Mouse (Mus musculus) liver, embryonic 14.5 days (tissue): ENCODE measurements around the gene Top2a. TPM values are rescaled to one million over a fixed set of nuclear protein-coding genes. Genes with fewer than 3 reads are reported as not detected.

Source experiments
- ATAC-seq: fragments of 200-750 bp; cut with Nextera tagmentation; 2 replicates; pipeline ENCODE4 v1.8.0; 2017; ENCODE audit warnings: moderate number of reproducible peaks, mild to moderate bottlenecking, moderate library complexity; ENCODE audit not compliant: insufficient read depth
- DNase-seq, 3 experiments: peaks; one replicate each; pipeline ENCODE4 v3.0.0-alpha.2; 2012 to 2013; ENCODE audit warnings: low read depth in 3 of 3, low spot score in 3 of 3
- H3K27ac ChIP-seq: fragments of 300-500 bp; sonication (generic); 2 replicates; pipeline ENCODE4 v1.5.1; 2014; ENCODE audit warnings: moderate library complexity, mild to moderate bottlenecking, control low read depth, inconsistent platforms
- H3K27me3 ChIP-seq: fragments of 300-500 bp; sonication (generic); 2 replicates; pipeline ENCODE4 v1.6.1; 2014; ENCODE audit warnings: mild to moderate bottlenecking, low read length, moderate library complexity; ENCODE audit not compliant: control insufficient read depth, insufficient read depth
- H3K36me3 ChIP-seq: fragments of 300-500 bp; sonication (generic); replicated peaks from 2 replicates; pipeline ENCODE4 v1.6.1; 2014; ENCODE audit warnings: low read depth; ENCODE audit not compliant: control insufficient read depth, insufficient read depth
- H3K4me1 ChIP-seq, 2 experiments: fragments of 200-500 bp in 1 of 2; fragments of 300-500 bp in 1 of 2; sonication (generic) in 1 of 2; replicated peaks; 2 replicates each; pipeline ENCODE4 v1.6.1; 2012 to 2014; ENCODE audit warnings: antibody characterized with exemption in 1 of 2, inconsistent platforms in 1 of 2, low read length in 1 of 2; ENCODE audit not compliant: control insufficient read depth in 2 of 2, insufficient read depth in 2 of 2
- H3K4me2 ChIP-seq: fragments of 300-500 bp; sonication (generic); 2 replicates; pipeline ENCODE4 v1.6.1; 2014; ENCODE audit warnings: low read depth, mild to moderate bottlenecking, control low read depth, moderate library complexity
- H3K4me3 ChIP-seq, 2 experiments: fragments of 200-500 bp in 1 of 2; fragments of 300-500 bp in 1 of 2; sonication (generic) in 1 of 2; 2 replicates each; pipeline ENCODE4 v1.5.1; 2012 to 2014; ENCODE audit warnings: low read depth in 2 of 2, low read length in 2 of 2, mild to moderate bottlenecking in 2 of 2, control low read depth in 1 of 2, inconsistent platforms in 1 of 2, moderate library complexity in 1 of 2; ENCODE audit not compliant: insufficient read depth in 1 of 2
- H3K9ac ChIP-seq: fragments of 300-500 bp; sonication (generic); replicated peaks from 2 replicates; pipeline ENCODE4 v1.6.1; 2014; ENCODE audit warnings: mild to moderate bottlenecking, control low read depth, moderate library complexity
- H3K9me3 ChIP-seq: fragments of 300-500 bp; sonication (generic); 2 replicates; pipeline ENCODE4 v1.6.1; 2016; ENCODE audit warnings: low read length, mixed read lengths; ENCODE audit not compliant: control insufficient read depth
- CTCF ChIP-seq: IDR thresholded peaks from 2 replicates; pipeline ENCODE4 v1.5.1; 2016; ENCODE audit warnings: antibody characterized with exemption, low read depth, control low read depth
- EP300 ChIP-seq: IDR thresholded peaks from 2 replicates; pipeline ENCODE4 v1.6.1; 2016; ENCODE audit warnings: antibody characterized with exemption, low read depth
- WGBS: fragments of 180-500 bp; shearing (Covaris S2); extraction: QIAGEN DNeasy Blood & Tissue Kit; methylation state at CpG from one replicate; pipeline ENCODE4 v1.1.7; 2014; ENCODE audit not compliant: insufficient replicate concordance; 5-methylcytosine and 5-hydroxymethylcytosine counted together
- polyA plus RNA-seq, 2 experiments: library from polyadenylated mRNA; depleted of rRNA in 1 of 2; stranded (reverse) in 1 of 2; unstranded in 1 of 2; fragments of >200 nt; fragmentation: Nextera tagmentation in 1 of 2; extraction: Ambion mirVana in 1 of 2; gene quantifications; 2 replicates each; pipeline versions ENCODE4 v1.2.1 to v1.2.3; 2012 to 2014

The Top2a gene
- polyA plus RNA-seq, 2 experiments: 108 to 197 TPM

- DNase-seq: no peak
- H3K4me1 ChIP-seq: peaks cover 0 to 12% of the 10 kb centered on the region in 2 experiments; a peak in 3 of 4 replicates
- no peaks in the 10 kb centered on the region for H3K9me3 ChIP-seq
- no peak overlapping the region for H3K9ac ChIP-seq
- TF ChIP-seq EP300: no peak
- no peak for TF ChIP-seq CTCF
- WGBS: 28% methylated on average over 17 of the region's 17 CpGs
- peaks cover 2% of the 10 kb centered on the region; the same call in 1 of the 2 replicates for H3K36me3 ChIP-seq
- no peak for ATAC-seq
- no peak overlapping the region for H3K4me3 ChIP-seq
- H3K27me3 ChIP-seq: peaks cover 10% of the 10 kb centered on the region
- no peak overlapping the region for H3K4me2 ChIP-seq
- no peak overlapping the region for H3K27ac ChIP-seq
Observed at GRCm38 (mm10) chr11:98969496-98969927, 54.5 kb downstream of the Top2a start.

- Histone ChIP-seq H3K27me3 (peaks cover 14% of the 10 kb centered on the region), H3K27ac (no peak overlapping the region), H3K36me3 (peaks cover 2% of the 10 kb centered on the region; the same call in 1 of the 2 replicates)
Observed at GRCm38 (mm10) chr11:98968716-98969495, 55.1 kb downstream of the Top2a start.

GRCm38 (mm10) chr11:98968079-98968478 lies 55.9 kb downstream of the Top2a start:
- WGBS: 68% methylated on average over 16 of the region's 16 CpGs
- H3K4me2 ChIP-seq: no peak overlapping the region
- ATAC-seq (no peak), DNase-seq (no peak)
- H3K27ac ChIP-seq: no peak overlapping the region
- H3K36me3 ChIP-seq: peaks cover 2% of the 10 kb centered on the region; the same call in 1 of the 2 replicates
- no peaks in the 10 kb centered on the region for H3K9me3 ChIP-seq
- H3K4me3 ChIP-seq: no peak overlapping the region
- H3K9ac ChIP-seq: no peak overlapping the region
- peaks cover 22% of the 10 kb centered on the region for H3K27me3 ChIP-seq
- TF ChIP-seq CTCF: no peak
- H3K4me1 ChIP-seq: peaks cover 0 to 16% of the 10 kb centered on the region in 2 experiments; a peak in 3 of 4 replicates

More at GRCm38 (mm10) chr11:98968716-98969495, 55.1 kb downstream of the Top2a start:
- H3K4me1 ChIP-seq: peaks cover 0 to 16% of the 10 kb centered on the region in 2 experiments; a peak in 3 of 4 replicates
- TF ChIP-seq CTCF (no peak), EP300 (no peak)
- H3K4me2 ChIP-seq: no peak overlapping the region
- no peak overlapping the region for H3K9ac ChIP-seq
- ATAC-seq: no peak
- WGBS: 13% methylated on average over 20 of the region's 20 CpGs
- no peak for DNase-seq
- H3K9me3 ChIP-seq: no peaks in the 10 kb centered on the region
- H3K4me3 ChIP-seq: no peak overlapping the region

DNA sequence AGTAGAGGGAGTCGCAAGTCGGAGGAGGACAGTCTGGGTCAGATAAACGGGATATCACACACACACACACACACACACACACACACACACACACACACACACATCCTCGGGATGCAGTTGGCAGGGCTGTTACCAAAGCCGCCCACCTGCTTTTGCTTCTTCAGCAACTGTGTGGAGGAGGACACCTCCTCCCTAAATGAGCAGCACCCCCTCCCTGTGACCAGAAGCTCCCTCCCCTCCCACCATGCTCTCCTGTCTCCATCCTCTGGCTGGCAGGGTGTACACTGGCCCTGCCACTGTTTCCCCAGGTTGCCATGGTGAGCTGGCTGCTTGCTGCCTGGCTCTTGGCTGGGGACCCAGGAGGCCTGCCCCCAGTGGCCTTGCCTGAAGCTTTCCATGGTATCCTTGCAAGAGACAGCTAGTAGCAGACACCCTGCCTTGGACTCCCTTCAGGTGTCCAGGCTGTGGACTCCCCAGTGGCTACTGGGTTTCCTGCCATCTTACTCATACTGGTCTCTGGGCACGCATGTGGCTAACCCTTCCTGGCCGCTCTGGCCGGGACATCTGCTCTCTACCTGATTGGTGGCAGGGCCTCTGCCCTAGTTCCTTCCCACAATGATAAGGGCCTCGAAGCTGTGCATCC lies 57.4 kb downstream of the Top2a start:
- Histone ChIP-seq H3K9me3 (no peaks in the 10 kb centered on the region), H3K36me3 (peaks cover 2% of the 10 kb centered on the region; the same call in 1 of the 2 replicates), H3K4me3 (no peak overlapping the region), H3K4me2 (no peak overlapping the region), H3K9ac (no peak overlapping the region), H3K27me3 (peaks cover 37% of the 10 kb centered on the region), H3K4me1 (peaks cover 0 to 22% of the 10 kb centered on the region in 2 experiments; a peak in 3 of 4 replicates), H3K27ac (no peak overlapping the region)
- DNase-seq (no peak), ATAC-seq (no peak)
- peak; percentile 20; the same call in 1 of the 2 replicates for TF ChIP-seq CTCF
- TF ChIP-seq EP300: no peak
- 23% methylated on average over 9 of the region's 9 CpGs for WGBS
